11 mouse cellular contexts compared by ENCODE assay signal in the genomic region with DNA sequence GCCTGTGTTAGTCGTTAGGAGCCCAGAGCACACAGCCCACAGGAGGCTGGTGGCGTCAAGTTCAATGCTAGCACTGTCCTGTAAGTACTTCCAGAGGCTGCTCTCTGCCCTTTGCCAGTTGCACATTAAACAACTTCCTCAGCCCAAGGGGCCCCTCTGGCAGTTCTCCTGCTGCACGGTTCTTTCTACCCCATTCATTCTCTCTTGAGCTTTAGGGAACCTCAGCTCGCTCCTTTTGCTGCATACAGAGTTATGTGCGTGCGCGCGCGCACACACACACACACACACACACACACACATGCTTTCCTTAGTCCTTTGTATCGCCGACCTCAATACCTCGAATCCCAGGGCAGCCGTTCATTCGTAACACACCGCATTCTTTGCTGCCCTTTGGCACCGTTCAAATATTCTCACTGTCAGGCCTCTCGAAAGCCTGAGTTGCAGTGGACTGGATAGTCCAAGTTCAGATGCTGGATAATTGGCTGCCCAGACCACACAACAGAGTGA. TPM values are rescaled to one million over a fixed set of nuclear protein-coding genes. Genes with fewer than 3 reads are reported as not detected.
DNase-seq lines count a peak whose midpoint lies in the region; ATAC-seq and TF ChIP-seq lines count a peak whose summit lies in the region.
"Had no signal": no experiment of that assay in that cellular context is flagged by ENCODE, and none has a peak within 500 bp of the region (broad histone marks: within the 10 kb centered on the region; RNA-seq: fewer than 3 reads in every experiment).

No protein-coding gene starts in this region.

- no peak overlapping the region for H3K4me3 ChIP-seq in embryonic facial prominence, embryonic 11.5 days (ENCODE audit: low read depth, low read length)
- no peak overlapping the region for H3K4me3 ChIP-seq in midbrain, embryonic 15.5 days
- H3K4me3 ChIP-seq in thymus, adult 2 months (ENCODE audit: control insufficient read depth, insufficient read depth, low read length) = no peak overlapping the region
- H3K4me3 ChIP-seq: liver, embryonic 15.5 days; neural tube, embryonic 12.5 days had no signal

- ATAC-seq in embryonic facial prominence, embryonic 11.5 days (replicated peaks; ENCODE audit: insufficient number of reproducible peaks, low FRiP score, low TSS enrichment, low read depth) = peak; percentile 74
- ATAC-seq in midbrain, embryonic 15.5 days (replicated peaks) = peak; percentile 48
- no peak for ATAC-seq in CD4-positive, CD25-positive, alpha-beta regulatory T cell, adult 4 months

- H3K4me1 ChIP-seq in embryonic facial prominence, embryonic 11.5 days (ENCODE audit: control insufficient read depth, insufficient read depth, low read length) = peaks cover 4% of the 10 kb centered on the region; the same call in 1 of the 2 replicates
- peaks cover 7% of the 10 kb centered on the region; the same call in 1 of the 2 replicates for H3K4me1 ChIP-seq in midbrain, embryonic 15.5 days
- 0 out of 2 replicates have a peak, but pooled peaks cover 5% of the 10 kb centered on the region for H3K4me1 ChIP-seq in thymus, adult 2 months (replicated peaks; ENCODE audit: control insufficient read depth, insufficient read depth, low read length)
- H3K4me1 ChIP-seq: liver, embryonic 15.5 days had no signal

- no peak for TF ChIP-seq CTCF in thymus, adult 2 months (IDR thresholded peaks at IDR 0.05; ENCODE audit: borderline replicate concordance, control insufficient read depth, extremely low read depth, insufficient read depth, low read length, poor library complexity)

- no peak overlapping the region for H3K9ac ChIP-seq in embryonic facial prominence, embryonic 11.5 days (replicated peaks; ENCODE audit: low read length)
- H3K9ac ChIP-seq in midbrain, embryonic 15.5 days = no peak overlapping the region
- H3K9ac ChIP-seq: liver, embryonic 15.5 days; neural tube, embryonic 12.5 days had no signal

- H3K4me2 ChIP-seq in embryonic facial prominence, embryonic 11.5 days (ENCODE audit: low read depth, low read length) = no peak overlapping the region
- H3K4me2 ChIP-seq in midbrain, embryonic 15.5 days = no peak overlapping the region
- H3K4me2 ChIP-seq: liver, embryonic 15.5 days; neural tube, embryonic 12.5 days had no signal

- peak; percentile 37 for DNase-seq in embryo, embryonic 10 days (ENCODE audit: low spot score)
- no peak for DNase-seq in embryo, embryonic 9.5 days (ENCODE audit: extremely low spot score)
- peak; percentile 77 for DNase-seq in embryonic facial prominence, embryonic 11.5 days (ENCODE audit: low spot score)
- DNase-seq in kidney, adult 8-10 months = peak; percentile 49 to 58
- no peak for DNase-seq in cerebellum, adult 11 months
- DNase-seq in thymus, adult 2 months = no peak
- DNase-seq: cerebellum, postnatal 25 days had no signal

- no peaks in the 10 kb centered on the region for H3K36me3 ChIP-seq in embryonic facial prominence, embryonic 11.5 days (replicated peaks; ENCODE audit: control insufficient read depth, insufficient read depth, low read depth, low read length)
- H3K36me3 ChIP-seq in midbrain, embryonic 15.5 days (replicated peaks) = no peaks in the 10 kb centered on the region
- H3K36me3 ChIP-seq in thymus, adult 2 months (ENCODE audit: control insufficient read depth, insufficient read depth, low read length) = no peaks in the 10 kb centered on the region
- H3K36me3 ChIP-seq: liver, embryonic 15.5 days; neural tube, embryonic 12.5 days had no signal

- 40% methylated on average over 17 of the region's 17 CpGs for WGBS in embryonic facial prominence, embryonic 11.5 days
- 44% methylated on average over 17 of the region's 17 CpGs for WGBS in midbrain, embryonic 15.5 days
- WGBS in thymus, adult 2 months = 57% methylated on average over 17 of the region's 17 CpGs

- no peak for TF ChIP-seq POLR2A in thymus, adult 2 months (IDR thresholded peaks at IDR 0.05; ENCODE audit: control insufficient read depth, extremely low read depth, insufficient read depth, low read length, poor library complexity)

- no peaks in the 10 kb centered on the region for H3K27me3 ChIP-seq in embryonic facial prominence, embryonic 11.5 days (ENCODE audit: control insufficient read depth, insufficient read depth, low read length)
- no peaks in the 10 kb centered on the region for H3K27me3 ChIP-seq in midbrain, embryonic 15.5 days (replicated peaks)
- H3K27me3 ChIP-seq in thymus, adult 2 months (ENCODE audit: control insufficient read depth, insufficient read depth, low read length) = no peaks in the 10 kb centered on the region
- H3K27me3 ChIP-seq: liver, embryonic 15.5 days; neural tube, embryonic 12.5 days had no signal

- no peaks in the 10 kb centered on the region for H3K9me3 ChIP-seq in embryonic facial prominence, embryonic 11.5 days (replicated peaks; ENCODE audit: control insufficient read depth, low read length)
- no peaks in the 10 kb centered on the region for H3K9me3 ChIP-seq in midbrain, embryonic 15.5 days
- H3K9me3 ChIP-seq: liver, embryonic 15.5 days; neural tube, embryonic 12.5 days had no signal

- H3K27ac ChIP-seq in embryonic facial prominence, embryonic 11.5 days (replicated peaks; ENCODE audit: low read depth, low read length) = no peak overlapping the region
- H3K27ac ChIP-seq in midbrain, embryonic 15.5 days = no peak overlapping the region
- no peak overlapping the region for H3K27ac ChIP-seq in thymus, adult 2 months (ENCODE audit: control insufficient read depth, insufficient read depth, low read length)
- H3K27ac ChIP-seq: liver, embryonic 15.5 days; neural tube, embryonic 12.5 days had no signal

RNA-seq across cellular contexts. Expression of gene Dapl1, which starts 45.2 kb away (rescaled TPM):
- polyA plus RNA-seq in embryonic facial prominence, embryonic 11.5 days (2014; fragmentation: Nextera tagmentation; extraction: Ambion mirVana) = 9.9 and 15.4 TPM in 2 replicates
- polyA plus RNA-seq in midbrain, embryonic 15.5 days (2015; fragmentation: Nextera tagmentation; extraction: Ambion mirVana) = 0.86 and 1.3 TPM in 2 replicates
- 4.1 and 4.7 TPM in 2 replicates for polyA plus RNA-seq in thymus, adult 2 months (2012; rRNA removed)
- polyA plus RNA-seq in CD4-positive, CD25-positive, alpha-beta regulatory T cell, adult 4 months (2017; shearing (Covaris generic)) = 10 to 100 TPM; 20.9 to 26.8 TPM
- polyA plus RNA-seq: liver, embryonic 15.5 days; neural tube, embryonic 12.5 days had no signal

Comparison
In these comparisons a context has a peak if more than half of its experiments do, and no peak if none do; other contexts are left out.
1. DNase-seq: peak in embryo, embryonic 10 days (single experiment), embryonic facial prominence, embryonic 11.5 days (single experiment) and kidney, adult 8-10 months (2 of 2); none in embryo, embryonic 9.5 days (single experiment), cerebellum, adult 11 months (single experiment) and thymus, adult 2 months (single experiment).